In genomic region chr14:74960568-74960967, GRCm38 (mm10) we compare ENCODE assay signal across 26 mouse cellular contexts.
"Had no signal": no experiment of that assay in that cellular context is flagged by ENCODE, and none has a peak within 500 bp of the region (broad histone marks: within the 10 kb centered on the region; RNA-seq: fewer than 3 reads in every experiment).

No protein-coding gene starts in this region.

- H3K36me3 ChIP-seq: heart, embryonic 10.5 days; heart, embryonic 12.5 days; hindbrain, embryonic 10.5 days; hindbrain, embryonic 12.5 days; intestine, embryonic 15.5 days; limb, embryonic 10.5 days; limb, embryonic 12.5 days; liver, embryonic 13.5 days; liver, embryonic 15.5 days had no signal

- H3K4me1 ChIP-seq: heart, embryonic 10.5 days; heart, embryonic 12.5 days; hindbrain, embryonic 10.5 days; hindbrain, embryonic 12.5 days had no signal

- H3K27me3 ChIP-seq: hindbrain, embryonic 12.5 days; intestine, embryonic 15.5 days; limb, embryonic 12.5 days; liver, embryonic 15.5 days had no signal

- H3K4me2 ChIP-seq: heart, embryonic 12.5 days; hindbrain, embryonic 12.5 days; hindbrain, embryonic 14.5 days; intestine, embryonic 15.5 days; limb, embryonic 12.5 days; liver, embryonic 13.5 days; liver, embryonic 15.5 days had no signal

- DNase-seq: gastrocnemius, postnatal 10 days; gastrocnemius, postnatal 25 days; heart, adult 2 months; heart, postnatal 10 days; heart, postnatal 4 days; kidney, adult 18-20 months; kidney, adult 8-10 months; kidney, postnatal 10 days; kidney, postnatal 25 days; kidney, postnatal 4 days; liver; liver, embryonic 13.5 days had no signal

- H3K9ac ChIP-seq: heart, embryonic 12.5 days; hindbrain, embryonic 12.5 days; hindbrain, embryonic 14.5 days; intestine, embryonic 15.5 days; limb, embryonic 12.5 days; liver, embryonic 13.5 days; liver, embryonic 15.5 days had no signal

- H3K9me3 ChIP-seq: heart, embryonic 10.5 days; heart, embryonic 12.5 days; hindbrain, embryonic 10.5 days; hindbrain, embryonic 12.5 days; intestine, embryonic 15.5 days; limb, embryonic 10.5 days; limb, embryonic 12.5 days; liver, embryonic 13.5 days; liver, embryonic 15.5 days had no signal

- ATAC-seq: hindbrain, embryonic 16.5 days; inflammation-experienced regulatory T-cells, adult 6 months; intestine, embryonic 15.5 days; intestine, postnatal 0 days had no signal

- H3K27ac ChIP-seq: heart, adult 2 months; heart, embryonic 10.5 days; hindbrain, embryonic 10.5 days; hindbrain, embryonic 12.5 days; hindbrain, embryonic 14.5 days; intestine, embryonic 15.5 days; layer of hippocampus, adult 2 months; left cerebral cortex, adult 2 months; limb, embryonic 10.5 days; limb, embryonic 12.5 days; liver, embryonic 13.5 days; liver, embryonic 15.5 days had no signal

- H3K4me3 ChIP-seq: heart, adult 2 months; heart, embryonic 10.5 days; heart, embryonic 12.5 days; hindbrain, embryonic 10.5 days; hindbrain, embryonic 12.5 days; intestine, embryonic 15.5 days; layer of hippocampus, adult 2 months; left cerebral cortex, adult 2 months; limb, embryonic 10.5 days; limb, embryonic 12.5 days; liver, embryonic 13.5 days; liver, embryonic 15.5 days had no signal
